Mouse (Mus musculus) ES-CJ7 (cell line): ENCODE results near the gene Gm11541.
"Not testable (repeated sequence)": the region's sequence is repeated elsewhere in the genome, so short reads cannot be mapped to it uniquely, and the experiment has no call there.

ENCODE experiments used
- DNase-seq: peaks from one replicate; pipeline ENCODE4 v3.0.0; 2011; ENCODE audit warnings: low read depth, low spot score

The Gm11541 gene

DNA sequence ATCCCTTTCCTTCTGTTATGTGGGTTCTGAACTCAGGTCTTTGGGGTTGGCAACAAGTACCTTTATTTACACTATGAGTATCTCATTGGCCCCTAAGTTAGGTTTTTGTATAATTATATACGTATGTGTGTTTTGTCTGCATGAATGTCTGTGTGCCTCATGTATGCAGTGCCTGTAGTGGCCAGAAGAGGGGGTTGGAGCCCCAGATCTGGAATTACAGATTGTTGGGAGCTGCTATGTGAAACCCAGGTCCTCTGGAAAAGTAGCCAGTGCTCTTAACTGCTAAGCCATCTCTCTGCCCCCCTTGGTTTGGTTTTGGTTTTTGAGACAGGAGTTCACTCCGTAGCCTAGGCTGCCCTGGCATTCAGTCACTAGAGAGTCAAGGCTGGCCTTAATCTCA lies 7.2 kb downstream of the Gm11541 start:
- DNase-seq: peak; percentile 71

DNA sequence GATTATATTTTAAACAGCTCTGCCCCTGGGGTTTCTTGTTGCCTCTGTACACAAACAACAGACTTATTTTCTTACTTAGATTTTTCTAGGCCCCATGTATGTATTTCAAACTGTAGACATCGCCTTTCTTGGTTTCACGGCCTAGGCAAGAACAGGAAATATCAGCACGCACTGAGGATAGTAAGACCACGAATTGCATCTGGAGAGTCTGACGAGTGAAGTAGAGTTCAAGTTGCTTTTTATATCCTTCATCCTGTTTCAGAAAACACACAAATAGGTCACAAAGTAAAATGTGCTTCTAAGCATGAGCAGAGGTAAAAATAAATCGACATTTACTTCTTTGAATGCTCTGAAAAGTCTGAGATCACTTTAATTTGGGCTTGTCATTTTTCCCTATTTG lies 8.8 kb downstream of the Gm11541 start:
- DNase-seq: no peak

DNA sequence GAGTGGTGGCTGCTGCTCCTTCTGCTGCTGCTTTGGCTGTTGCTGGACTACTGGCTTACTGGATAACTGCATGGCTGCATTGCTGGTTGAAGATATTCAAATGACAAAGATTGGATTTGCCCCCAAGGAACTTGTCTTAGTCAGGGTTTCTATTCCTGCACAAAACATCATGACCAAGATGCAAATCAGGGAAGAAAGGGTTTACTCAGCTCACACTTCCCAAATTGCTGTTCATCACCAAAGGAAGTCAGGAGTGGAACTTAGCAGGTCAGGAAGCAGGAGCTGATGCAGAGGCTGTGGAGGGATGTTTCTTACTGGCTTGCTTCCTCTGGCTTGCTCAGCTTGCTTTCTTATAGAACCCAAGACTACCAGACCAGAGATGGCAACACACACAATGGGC lies 11.8 kb downstream of the Gm11541 start:
- DNase-seq: not testable (repeated sequence)

DNA sequence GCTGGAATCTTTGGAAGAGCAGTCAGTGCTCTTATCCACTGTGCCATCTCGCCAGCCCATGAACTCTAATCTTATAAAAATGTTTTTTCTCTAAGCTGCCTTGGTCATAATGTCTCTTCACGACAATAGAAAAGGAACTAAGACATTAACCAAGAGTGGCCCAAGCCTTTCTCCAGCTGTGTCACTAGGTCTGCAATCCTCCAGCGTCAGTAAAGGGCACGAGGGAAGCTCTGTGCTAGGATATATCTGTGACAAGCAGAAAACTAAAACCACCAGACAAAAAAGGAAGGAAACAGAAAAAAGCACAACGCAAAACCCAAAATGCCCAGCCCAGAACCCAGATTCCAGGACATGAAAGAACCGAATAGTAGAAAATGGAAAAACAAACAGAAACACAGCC lies 17.1 kb downstream of the Gm11541 start:
- DNase-seq: no peak

DNA sequence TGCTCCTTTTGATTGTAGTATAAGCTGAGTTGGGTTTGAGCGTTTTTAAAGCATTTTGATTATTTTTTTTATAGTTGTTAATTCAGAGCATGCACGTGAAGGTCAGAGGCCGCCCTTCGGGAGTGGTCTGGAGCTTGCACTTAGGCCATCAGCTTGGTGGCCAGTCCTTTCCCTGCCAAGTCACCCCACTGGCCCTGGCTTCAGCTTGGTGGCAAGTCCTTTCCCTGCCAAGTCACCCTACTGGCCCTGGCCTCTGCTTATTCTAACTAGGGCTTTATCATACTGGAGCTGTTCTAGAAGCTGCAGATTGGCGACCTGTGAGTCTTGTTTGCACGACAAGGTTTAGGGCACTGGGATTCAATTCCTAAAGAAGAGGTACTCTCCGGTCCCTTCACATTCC lies 21.9 kb downstream of the Gm11541 start:
- no peak for DNase-seq

DNA sequence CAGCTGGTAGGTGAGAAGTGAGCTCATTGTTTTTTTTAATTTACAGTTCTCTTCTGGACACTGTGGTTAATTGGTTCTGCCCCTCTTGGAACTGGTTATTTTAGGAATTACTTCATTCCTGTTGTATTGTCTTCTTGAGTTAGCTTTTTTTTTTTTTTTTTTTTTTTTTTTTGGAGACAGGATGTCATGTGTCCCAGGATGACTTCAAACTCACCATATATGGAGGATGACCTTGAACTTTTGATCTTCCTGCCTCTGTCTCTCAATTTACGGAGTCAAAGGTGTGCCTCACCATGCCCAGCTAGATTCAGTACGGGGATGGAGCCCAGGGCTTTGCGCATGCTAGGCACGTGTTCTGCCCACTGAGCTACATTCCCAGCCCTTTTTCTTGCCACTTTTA lies 22.7 kb downstream of the Gm11541 start:
- DNase-seq: peak; percentile 36

DNA sequence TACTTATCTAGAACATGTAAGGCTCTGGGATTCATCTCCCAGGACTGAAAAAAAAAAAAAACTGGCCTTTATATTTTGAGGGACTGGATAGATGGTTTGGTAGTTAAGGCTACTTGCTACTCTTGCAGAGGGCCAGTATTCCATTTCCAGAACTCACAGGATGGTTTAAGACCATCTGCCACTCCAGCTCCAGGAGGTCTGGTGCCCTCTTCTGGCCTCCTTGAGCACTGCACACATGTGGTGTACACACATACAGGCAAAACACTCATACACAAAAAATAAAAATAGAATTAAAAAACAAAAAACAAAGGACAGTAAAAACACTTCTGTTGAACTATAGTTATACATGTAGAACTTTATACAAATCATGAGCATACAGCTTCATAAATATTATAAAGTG lies 23.7 kb downstream of the Gm11541 start:
- peak; percentile 70 for DNase-seq

DNA sequence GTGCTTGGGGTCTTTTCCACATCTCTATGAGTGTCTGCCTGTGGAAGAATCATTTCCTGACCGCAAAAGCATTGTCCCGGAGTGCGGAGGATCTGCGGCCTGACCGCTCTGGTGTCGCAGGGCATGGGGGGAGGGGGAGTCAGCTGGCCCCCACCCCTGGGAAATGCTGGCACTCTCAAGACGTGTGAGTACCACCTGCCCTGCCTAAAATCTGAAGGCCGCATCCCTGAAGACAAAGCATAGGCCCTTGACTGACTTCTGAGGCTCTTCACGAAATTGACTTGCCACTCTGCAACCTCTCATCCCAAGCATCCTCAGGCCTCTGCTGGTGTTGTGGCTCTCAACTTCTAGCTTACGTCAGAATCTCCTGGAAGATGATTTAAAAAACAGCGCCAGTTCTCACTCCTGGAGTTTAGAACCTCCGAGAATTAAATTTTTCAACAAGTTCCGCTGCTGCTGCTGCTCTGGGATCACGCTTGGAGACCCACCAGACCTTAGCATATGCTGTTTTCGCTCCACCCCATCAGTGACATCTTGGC lies 26.6 kb downstream of the Gm11541 start:
- no peak for DNase-seq

DNA sequence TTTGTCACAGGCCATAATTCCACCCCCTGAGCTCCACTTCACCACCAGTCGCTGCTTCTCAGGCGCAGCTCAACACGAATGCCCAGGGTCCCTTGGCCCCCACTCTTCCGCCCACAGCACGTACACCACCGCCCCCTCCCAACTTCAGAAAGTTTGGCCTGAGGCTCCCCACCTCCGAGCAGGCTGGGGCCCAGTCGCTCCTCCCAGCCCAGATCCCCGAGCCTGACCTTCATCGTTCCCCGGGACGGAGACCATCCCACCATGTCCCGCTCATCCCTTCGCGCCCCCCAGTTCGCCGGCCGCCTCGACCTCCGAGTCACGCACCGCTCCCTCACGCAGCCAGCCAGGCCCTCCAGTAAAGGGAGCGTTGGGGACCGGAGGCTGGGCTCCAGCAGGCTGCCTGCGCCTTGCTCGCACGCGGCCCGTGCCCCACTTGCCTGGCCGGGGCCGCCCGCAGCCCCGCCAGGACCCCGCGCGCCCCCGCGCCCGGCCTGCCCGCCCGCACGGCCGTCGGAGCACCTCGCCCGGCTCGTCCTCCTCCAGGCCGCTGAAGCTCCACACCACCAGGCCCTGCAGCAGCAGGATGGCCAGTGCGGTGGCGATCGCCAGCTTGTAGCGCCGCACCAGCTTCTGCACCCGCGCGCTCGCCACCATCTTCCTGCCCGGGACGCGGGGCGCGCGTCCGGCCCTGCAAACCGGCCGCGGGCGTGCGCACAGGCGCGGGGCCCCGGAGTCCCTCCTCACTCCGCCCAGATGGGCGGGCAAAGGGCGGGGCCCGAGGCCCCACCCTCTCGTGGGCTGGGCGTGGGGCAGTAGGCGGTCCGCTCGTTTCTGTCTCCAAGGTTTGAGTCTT lies 27.3 kb downstream of the Gm11541 start, which contains the start of gene Xylt2:
Gene Xylt2 (minus strand): TSS at position 762 of the 853 bp plus-strand sequence.
- DNase-seq: peak; percentile 85

DNA sequence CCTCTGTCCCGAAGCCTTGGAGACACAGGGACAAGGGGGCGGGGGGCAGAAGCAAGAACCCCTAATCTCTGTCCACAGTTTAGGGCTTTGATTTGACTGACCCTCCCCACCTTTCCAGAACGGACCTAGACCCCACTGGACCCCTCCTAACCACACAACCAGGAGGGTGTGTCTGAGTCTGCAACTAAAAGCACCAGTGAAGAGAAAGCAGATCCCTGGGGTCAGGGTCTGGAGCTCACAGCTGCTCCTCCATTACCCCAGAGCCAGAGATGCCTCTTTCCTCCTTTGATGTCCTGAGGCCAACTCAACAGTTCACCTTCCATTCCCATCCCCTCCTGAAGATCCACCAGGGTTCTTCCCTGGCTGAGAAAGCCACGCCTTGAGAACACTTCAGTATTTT lies 28.0 kb downstream of the Gm11541 start:
- no peak for DNase-seq

DNA sequence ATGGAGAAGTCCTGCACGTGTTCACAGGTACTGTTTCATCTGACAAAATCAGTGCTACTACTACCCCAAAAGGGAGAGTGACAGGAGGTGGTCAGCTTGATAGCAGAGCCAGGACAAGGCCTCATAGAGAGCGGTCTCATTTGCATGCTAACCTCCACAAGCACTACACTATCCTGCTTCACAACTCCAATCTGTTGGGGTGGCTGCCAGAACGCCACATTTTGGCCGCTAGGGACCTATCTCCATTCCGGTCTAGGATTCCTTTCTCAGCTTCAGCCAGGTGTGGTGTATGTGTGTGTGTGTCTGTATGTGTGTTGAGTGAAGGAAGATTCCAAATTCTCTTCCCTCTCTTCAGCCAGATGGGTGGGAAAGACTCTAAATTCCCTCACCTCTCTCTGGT lies 28.9 kb downstream of the Gm11541 start:
- peak; percentile 46 for DNase-seq

DNA sequence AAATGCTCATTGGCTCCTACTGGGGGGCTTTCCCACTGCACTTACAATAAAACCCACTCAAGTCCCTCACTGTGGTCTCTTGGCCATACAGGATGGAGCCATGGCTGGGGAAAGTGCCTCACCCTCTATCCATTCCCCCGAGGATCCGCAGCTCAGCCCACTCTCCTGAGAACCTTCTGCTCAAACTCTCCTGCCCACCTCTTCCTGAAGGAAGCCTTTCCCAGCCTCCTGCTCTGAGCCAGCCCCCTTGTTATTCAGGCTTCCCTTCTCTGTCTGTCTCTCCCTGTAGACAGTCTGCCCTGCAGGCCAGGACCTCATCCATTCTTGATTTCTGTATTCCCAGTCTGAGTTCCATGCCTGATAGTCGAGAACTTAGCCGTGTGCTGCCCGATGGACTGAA lies 29.3 kb downstream of the Gm11541 start:
- no peak for DNase-seq

DNA sequence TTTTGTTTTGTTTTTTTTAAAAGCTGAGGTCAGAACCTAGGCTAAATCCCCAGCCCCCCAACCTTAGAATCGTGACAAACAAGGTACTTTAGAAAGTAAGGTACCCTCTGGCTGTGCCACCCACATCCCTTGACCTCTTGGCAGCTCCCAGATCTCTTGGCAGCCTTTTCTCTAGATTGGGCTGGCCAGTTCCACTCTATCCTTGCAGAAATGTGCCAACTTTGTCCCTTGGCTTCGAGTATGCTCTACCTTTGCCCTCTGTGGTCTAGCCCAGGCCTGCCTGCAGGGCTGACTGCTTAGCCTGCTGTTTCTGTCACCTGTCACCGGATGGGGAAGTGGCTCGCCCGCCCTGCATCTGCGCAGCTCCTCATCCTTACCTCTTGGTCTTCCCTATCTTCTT lies 39.0 kb downstream of the Gm11541 start:
- no peak for DNase-seq

DNA sequence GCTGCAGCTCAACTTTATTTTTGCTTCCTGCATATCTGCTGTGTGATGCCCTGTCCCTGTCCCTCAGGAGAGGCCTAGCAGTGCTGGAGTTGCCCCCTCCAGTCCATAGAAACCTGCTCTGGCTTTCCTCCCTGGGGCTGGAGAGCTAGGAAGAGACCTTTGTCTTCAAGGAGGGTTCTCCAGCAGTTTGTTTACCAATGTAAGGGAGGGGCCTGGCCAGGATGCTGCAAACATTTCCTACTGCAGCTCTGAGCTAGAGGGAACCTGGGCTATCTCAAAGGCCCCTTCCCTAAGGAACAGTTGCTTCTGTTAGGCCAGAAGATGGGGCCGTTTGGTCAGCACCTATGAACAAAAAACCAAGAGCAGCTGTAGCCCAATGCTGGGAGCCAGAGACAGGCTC lies 43.0 kb downstream of the Gm11541 start:
- DNase-seq: no peak

DNA sequence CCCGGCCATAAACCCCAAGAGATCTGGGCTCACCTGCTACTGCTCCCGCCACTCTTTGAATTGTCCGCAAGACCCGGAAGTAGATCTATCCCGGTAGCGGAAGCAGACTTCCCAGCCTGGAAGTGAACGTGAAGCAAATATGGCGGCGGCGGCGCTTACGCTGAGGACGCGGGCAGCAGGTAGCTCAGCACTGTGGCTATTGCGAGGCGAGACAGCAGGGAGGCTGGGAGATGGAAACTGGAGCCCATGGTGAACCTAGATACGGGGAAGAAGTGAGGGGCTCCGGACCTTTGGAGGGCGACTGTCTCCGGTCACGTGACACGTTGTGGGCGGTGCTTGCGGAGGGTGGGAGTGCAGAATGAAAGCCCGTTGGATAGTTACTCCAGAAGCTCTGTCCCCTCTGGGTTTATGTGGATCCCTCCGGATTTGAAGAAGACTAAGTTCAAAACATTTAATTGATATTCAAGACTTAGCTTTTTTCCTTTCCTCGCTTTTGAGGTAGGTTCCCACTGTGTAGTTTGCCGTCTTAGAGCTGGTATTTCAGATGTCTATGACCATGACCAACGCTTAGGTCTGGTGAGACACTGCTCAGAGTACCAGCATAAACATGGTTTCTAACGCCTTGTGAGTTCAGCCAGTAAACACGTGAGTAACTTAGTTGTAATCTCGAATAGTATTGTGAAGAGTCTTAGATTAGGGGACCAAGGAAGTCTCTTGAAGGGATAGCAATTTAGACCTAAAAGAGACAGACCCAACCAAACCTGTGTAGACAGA lies 50.4 kb downstream of the Gm11541 start, which contains the start of the genes Mrpl27 and Eme1:
Gene Mrpl27 (plus strand): TSS at position 105 of the 774 bp plus-strand sequence.
Gene Eme1 (minus strand): TSS at position 302 of the 774 bp plus-strand sequence.
- peak; percentile 85 for DNase-seq

DNA sequence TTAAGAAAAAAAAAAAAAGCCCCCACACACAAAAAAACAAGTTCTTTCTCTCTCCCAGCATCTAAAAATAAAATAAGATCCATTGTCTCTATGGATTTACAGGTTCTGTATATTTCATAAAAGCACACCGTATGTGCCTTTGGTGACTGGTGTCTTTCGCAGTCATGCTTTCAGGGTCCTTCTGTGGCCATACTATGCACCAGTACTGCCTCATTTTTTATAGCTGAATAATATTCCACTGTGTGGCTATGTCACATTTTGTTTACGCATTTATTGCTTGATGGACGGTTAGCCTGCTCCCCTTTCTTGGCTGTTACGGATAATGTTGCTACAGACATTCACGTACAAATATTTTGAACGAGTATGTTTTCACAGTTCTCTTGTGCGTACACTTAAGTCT lies 51.3 kb downstream of the Gm11541 start:
- no peak for DNase-seq

DNA sequence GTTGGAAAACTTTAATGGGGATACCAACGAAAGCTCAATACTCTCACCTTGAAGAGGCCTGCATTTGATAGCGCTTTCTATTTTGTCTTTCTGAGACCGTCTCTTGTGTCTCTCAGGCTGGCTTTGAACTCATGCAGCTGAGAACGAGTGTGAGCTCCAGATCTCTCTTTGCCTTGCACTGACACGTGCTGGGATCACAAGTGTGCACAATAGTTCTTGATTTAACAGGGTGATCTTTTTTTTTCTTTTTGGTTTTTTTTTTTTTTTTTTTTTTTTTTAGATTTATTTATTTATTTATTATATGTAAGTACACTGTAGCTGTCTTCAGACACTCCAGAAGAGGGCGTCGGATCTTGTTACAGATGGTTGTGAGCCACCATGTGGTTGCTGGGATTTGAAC lies 53.1 kb downstream of the Gm11541 start:
- DNase-seq: not testable (repeated sequence)

DNA sequence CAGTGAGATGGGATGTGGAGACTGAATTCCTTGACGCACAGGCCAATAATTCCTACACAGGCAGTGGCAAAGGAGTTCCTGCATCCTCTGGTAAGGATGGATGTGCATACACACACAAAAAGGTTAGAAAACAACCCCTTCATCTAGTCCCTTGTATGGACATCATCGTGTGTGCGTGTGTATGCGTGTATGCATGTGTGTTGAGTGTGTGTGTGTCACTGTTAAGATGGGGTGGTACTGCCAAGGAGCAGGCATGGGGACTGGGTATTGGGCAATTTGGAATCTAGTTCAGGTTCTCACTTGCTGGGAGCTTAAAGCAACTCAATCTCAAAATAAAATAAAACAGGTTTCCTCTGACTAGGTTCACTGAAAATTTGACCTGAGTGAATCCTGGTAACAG lies 57.8 kb downstream of the Gm11541 start:
- no peak for DNase-seq
